Mouse (Mus musculus) thymus, adult 2 months (tissue): Measurements from ENCODE around the gene Ctdsp1.

ENCODE experiments used
- CTCF ChIP-seq: fragments of 200-500 bp; IDR thresholded peaks from 2 replicates; pipeline ENCODE4 v1.5.1; 2012; ENCODE audit warnings: mild to moderate bottlenecking, control low read depth, low read length, moderate library complexity, borderline replicate concordance; ENCODE audit not compliant: control insufficient read depth, poor library complexity, insufficient read depth; ENCODE audit errors: extremely low read depth
- POLR2A ChIP-seq: fragments of 200-500 bp; IDR thresholded peaks from 2 replicates; pipeline ENCODE4 v1.6.1; 2012; ENCODE audit warnings: mild to moderate bottlenecking, low read length, control low read depth, moderate library complexity; ENCODE audit not compliant: control insufficient read depth, poor library complexity, insufficient read depth; ENCODE audit errors: extremely low read depth

GRCm38 (mm10) chr1:74363437-74363836 is 27.9 kb upstream of the Ctdsp1 start:
- TF ChIP-seq CTCF (no peak), POLR2A (no peak)
